Mouse (Mus musculus): Measurements from ENCODE around the gene Ikzf4. TPM values are rescaled to one million over a fixed set of nuclear protein-coding genes. Genes with fewer than 3 reads are reported as not detected.
A peak's percentile ranks its signal among the peaks of the same experiment; 100 is the strongest.

The Ikzf4 gene
- total RNA-seq (2021) = 10 to 100 TPM; 14.8 to 15.5 TPM

DNA sequence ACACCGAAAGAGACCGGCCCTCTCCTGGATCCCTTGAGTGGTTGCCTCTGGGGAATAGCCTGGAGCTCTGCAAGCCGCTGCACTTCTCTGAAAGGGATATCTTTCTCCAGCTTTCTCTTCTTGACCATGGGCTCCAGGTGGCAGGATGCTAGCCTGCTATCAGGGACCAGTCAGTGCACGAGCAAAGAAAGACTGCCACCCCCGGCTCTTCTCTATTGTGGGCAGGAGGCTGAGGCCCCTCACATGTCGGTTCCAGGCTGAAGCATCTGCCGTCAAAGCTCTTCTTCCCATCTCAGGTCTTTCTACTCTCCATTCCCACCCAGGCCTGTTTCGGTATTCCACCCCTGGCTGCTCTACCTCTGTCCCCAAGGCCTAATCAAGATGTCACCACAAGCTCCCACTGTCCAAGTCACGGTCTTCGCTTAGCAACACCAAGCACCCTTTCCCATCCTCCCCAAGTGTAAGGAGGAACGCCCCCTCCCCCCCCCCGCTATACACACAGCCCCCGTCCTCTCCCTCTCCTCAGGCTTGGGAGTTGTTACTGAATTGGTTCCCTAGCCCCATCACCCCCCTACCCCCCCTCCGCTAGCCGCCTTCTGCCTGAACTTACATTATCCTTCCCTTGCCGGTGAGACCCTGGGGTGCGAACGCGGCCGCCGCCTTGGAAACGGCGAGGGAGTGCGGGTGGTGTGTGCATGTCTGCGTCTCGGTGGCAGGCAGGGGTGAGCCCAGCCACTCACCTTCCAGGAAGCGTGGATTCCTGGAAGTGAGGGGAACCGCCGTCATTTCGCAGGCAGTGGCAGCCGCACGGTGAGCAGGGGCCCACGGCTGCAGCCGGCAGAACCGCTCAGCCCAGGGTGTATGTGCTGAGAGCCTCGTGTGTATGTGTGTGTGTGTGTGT lies at the start of gene Ikzf4:
Ikzf4 (minus strand) TSS at position 881 of the 901 bp plus-strand sequence.
- DNase-seq = peak; percentile 45 to 46

DNA sequence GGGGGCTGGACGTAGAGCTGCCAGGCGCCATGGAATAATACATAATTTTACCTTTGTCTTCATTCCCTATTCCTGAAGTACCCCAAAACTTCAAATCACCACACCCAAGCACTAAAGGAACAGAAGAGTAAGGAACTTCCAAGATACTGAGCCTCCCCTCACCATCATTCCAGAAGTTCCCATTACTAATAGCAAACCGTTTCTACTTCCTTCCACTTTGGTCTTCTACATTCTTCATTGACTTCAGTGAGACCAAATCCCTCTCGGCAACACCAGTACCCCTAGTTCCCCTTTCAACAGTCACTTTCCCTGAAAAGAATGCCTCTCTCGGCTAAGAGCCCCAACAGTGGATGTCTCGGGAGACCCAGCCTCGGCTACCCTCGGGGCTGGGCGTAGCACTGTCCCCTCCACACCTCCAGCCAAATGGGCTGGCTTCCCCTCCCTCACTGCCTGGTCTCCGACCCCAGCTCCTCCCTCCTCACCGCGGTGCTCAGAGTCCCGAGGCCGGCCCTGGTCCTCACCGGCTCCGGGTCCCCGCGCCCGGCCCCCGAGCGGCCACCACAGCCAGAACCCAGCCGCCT lies 49.7 kb upstream of the Ikzf4 start:
- DNase-seq = no peak

DNA sequence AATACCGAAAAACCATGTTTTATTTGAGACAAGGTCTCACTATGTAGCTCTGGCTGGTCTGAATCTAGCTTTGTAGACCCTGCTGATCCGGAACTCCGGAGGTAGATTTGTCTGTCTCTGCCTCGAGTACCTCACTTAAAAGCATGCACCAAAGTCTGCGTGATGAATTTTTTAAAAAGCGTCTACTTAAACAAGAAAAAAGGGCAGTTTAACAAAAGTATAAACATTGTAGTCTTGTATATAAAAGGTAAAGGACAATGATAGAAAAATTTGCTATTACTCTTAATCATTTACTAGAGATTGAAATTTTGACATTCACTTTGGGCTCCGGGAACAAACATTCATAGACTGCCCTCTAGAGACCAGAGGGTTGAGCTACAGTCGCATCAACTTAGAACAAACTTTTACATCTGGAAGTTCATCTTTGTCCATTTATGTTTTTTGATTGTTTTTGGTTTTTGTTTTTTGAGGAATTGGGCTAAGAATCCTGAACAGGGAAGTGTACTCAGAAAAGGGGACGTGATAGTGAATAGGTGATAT lies 28.7 kb upstream of the Ikzf4 start:
- no peak for DNase-seq

DNA sequence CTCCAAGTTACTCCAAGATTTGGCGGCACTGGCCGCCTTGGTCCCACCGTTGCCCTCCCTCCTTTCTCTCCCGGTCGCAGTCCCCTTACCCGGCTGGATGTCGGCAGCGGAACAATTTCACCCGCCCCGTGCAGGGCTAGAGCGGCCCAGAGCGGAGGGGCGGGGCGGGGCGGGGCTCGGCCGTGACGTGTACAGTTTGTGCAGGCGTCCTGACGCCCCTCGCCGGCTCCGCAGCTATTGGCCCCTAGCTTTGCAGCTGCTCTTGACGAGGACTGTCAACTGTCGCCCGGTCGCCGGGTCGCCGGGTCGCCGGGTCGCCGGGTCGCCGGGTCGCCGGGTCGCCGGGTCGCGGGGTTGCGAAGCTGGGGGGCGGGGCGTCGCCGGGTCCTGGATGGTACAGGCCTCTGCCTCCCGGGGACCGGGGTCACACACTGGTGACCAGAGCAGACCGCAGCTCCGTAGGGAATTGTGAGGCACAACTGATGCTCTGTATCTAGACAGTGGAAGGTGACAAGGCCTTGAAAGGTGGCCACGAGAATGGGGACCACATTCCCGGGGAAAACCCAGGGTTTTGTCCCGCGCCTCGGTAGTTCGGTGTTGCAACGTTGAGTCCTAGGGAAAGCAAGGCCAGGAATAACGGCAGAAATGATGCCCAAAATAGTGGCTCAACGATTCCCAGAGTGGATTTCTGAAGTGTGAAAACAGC lies 28.1 kb upstream of the Ikzf4 start, which contains the start of gene Suox:
Suox (minus strand) TSS at position 311 of the 706 bp plus-strand sequence.
- DNase-seq = peak; percentile 78

DNA sequence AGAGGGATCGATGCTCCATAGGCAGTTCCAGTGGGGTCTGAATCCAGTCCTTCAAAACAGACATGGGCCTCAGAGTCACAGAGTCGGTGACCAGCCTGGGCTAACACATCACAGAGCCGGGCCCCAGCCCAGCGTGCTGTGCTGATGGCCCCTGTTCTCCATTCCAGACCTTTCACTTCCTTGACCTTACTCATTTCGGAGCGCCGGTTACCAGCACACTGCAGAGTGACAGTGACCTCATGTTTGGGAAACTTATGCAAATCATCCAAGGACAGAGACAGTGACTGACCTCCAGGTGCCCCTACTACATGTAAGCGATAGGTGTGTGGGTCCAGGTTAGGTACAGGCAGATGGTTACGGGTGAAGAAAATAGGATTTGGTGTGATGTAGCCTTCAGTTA lies 25.4 kb upstream of the Ikzf4 start:
- DNase-seq = no peak

DNA sequence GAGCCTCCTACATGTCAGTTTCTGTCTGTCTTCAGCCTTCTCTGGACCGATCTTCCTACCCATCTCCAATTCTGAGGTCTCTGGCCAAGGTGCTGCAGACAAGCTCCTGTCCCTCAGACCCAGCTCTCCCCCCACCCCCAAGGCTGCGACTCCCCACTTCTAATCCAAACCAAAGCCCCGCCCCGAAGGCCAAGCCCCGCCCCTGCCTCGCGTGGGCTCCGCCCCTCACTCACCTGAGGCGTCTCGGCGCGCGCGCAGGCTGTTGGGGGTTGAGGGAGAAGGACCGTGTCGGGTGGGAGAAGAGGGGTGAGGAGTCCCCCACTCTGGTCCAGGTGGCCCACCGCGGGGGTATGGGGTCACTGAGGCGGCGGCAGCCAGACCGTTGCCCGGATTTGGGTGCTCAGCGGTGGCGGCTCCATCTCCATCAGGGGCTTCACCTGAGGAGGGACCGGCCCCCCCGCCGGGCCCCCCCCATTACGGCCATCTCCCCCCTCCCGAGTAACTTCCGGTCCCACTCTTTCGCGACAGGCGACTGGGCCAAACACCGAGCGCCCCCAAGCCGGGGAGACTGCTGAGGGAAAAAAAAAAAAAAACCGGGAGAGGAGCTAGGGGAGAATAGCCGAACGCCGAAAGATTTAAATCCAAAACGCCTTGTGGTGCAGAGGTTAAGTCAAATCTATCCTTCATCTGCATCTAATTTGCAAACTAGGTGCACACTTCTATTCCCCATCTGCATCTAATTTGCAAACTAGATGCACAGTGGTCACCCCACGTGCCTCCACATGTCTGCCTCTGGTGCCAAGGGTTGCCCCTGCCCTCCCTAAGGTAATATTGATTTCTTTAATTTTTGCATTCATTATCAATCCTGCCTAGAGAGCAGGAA lies 23.2 kb upstream of the Ikzf4 start:
- DNase-seq = peak; percentile 64 to 65

DNA sequence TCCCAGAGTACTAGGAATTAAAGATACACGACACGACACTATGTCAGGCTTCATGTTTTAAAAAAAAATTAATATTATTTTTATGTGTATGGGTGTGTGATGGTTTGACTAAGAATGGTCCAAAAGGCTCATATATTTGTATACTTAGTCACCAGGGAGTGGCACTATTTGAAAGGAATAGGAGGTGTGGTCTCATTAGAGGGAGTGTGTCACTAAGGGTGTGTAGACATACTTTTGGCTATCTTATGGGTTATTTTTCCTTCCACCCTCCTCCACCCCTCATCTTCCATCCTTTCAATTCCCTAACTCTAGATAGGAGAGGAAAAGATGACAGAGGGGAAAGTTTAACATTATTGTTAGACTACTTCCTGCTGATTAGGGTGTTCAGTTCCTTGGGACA lies 20.0 kb upstream of the Ikzf4 start:
- DNase-seq = no peak

DNA sequence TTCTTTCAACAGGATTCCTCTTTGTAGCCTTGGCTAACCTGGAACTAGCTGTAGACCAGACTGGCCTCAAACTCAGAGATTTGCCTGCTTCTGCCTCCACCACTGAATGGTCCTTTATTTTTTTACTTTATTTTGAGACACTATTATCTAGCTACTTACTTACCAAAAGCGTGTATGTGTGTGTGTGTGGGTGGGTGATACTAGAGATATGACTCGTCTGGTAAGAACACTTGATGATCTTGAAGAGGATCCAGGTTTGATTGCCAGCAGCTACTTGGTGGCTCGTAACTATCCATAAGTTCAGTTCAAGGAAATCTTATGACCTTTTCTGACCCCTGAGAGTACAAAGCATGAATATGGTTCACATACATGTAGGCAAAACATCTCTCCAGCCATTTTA lies 19.5 kb upstream of the Ikzf4 start:
- no peak for DNase-seq

DNA sequence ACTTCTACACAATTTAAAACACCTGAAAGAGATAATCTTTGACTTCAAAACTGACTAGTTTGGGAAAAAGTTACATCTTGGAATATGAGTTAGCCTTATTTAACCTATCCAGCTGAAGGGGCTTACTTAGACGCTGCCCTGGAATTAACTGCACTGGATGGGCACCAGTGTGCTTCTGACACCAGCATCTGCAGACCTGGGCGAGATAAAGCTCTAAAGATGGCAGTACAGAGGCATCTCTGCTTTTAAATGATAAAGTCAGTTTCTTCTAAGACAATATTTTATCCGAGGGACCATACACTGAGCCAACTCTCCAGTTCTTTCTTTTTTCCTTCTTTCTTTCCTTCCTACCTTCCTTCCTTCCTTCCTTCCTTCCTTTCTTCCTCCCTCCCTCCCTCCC lies 19.0 kb upstream of the Ikzf4 start:
- DNase-seq = no peak

DNA sequence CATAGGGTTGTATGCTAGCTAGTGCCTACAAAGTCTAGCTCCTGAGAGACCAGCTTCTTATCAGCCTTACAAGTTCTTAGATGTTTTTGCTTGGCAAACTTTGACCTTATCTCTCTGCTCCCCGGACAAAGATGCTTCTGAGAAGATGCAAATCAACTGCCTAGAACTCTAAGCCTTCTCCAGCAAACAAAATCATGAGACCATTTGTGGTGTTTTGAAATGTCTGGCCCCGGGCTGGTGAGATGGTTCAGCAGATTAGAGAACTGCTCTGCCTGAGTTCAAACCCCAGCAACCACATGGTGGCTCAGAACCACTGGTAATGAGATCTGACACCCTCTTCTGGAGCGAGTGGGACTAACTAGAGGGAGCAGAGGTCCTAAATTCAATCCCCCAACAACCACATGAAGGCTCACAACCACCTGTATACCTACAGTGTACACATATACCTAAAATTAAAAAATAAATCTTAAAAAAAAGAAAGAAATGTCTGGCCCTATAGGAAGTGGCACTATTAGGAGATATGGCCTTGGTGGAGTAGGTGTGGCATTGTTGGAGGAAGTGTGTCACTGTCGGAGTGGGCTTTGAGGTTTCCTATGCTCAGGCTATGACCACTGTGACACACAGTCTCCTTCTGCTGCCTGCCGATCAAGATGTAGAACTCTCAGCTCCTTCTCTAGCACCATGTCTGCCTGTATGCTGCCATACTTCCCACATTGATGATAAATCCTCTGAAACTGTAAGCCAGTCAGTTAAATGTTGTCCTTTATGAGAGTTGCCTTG lies 17.8 kb upstream of the Ikzf4 start:
- no peak for DNase-seq

DNA sequence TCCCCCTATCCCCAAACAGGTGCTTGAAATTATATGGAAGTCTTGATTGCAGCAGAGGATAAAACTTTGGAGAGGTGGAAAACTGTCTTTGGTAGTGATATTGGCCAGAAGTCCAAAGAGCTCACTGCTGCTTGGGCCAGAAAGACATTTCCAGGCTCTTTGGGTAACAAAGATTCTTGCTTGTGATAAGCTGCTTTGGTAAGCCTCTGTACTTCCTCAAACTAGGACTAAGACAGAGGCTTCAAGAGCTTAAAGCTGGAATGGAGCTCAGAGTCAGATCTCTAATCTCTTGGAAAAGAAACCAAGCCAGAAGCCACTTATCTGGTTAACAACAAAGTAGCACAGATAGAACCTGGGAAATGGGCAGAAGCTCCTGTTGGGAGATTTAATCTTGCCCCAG lies 16.7 kb upstream of the Ikzf4 start:
- DNase-seq = no peak

DNA sequence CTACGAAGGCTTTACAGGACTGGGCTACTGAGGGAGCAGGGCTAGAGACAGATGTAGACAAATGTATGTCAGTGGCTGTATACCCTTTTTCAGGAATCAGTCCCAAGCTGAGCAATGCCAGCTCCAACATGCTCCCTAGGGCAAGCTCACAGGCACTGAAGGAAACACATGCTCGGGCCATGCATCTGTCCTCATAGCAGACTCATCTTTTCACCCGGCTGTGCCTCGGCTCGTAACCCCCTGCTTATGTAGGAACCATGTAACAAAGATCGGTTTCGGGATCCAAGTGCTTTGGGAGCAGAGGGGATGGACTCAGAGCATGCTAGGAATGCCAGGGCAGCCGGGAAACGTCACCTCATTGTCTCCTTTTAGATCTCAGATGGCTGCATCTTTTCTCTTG lies 13.7 kb upstream of the Ikzf4 start:
- DNase-seq = no peak

DNA sequence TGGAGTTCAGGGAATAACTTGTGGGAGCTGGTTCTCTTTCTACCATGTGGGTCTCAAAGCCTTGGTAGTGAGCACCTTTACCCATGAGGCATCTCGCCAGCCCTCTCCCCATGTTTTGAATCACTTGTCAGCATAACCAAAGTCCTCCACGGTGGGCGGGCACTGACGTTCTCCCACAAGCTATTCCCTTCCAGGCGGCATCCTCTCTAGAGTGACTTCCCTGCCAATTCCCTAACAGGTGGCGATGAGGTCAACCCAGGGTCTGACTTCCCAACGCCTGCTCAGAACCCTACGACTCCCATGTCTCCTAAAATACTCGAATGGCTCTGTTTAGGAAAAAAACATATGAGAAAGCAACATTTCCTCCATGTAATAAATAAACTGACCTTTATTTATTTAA lies 12.1 kb upstream of the Ikzf4 start:
- no peak for DNase-seq

DNA sequence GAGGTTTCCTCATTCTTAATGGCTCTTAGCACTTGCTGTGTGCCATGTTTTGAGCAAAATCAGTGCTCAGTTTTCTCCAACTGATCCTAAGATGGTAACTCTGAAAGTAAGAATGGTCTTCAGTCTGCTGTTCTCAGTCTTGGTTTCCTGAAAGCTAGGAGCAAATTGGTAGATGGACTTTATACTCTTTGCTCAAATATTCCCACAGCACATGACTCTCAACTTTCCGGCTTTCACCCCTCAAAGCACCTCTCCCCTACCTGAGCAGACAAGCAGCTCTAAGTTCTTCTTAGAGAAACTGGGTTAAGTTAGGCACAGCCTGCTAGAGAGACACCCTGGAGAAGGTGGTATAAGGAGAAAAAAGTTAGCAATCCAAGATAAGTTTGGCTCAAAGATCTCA lies 10.9 kb upstream of the Ikzf4 start:
- DNase-seq = no peak

DNA sequence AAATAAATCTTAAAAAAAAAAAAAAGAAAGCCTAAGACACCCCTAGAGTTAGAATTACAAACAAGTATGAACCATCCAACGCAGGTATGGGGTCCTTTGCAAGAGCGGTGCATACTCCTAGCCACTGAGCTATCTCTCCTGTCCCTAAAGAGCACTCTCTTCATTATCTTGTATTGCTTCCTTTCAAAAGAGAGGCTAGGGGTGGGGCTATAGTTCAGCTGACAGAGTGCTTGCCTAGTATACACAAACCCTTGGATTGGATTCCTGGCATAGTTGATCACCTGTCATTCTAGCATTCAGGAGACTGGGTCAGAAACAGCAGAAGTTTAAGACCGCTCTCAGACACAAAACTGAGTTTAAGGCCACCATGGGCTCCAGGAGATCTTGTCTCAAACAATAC lies 9.5 kb upstream of the Ikzf4 start:
- no peak for DNase-seq

DNA sequence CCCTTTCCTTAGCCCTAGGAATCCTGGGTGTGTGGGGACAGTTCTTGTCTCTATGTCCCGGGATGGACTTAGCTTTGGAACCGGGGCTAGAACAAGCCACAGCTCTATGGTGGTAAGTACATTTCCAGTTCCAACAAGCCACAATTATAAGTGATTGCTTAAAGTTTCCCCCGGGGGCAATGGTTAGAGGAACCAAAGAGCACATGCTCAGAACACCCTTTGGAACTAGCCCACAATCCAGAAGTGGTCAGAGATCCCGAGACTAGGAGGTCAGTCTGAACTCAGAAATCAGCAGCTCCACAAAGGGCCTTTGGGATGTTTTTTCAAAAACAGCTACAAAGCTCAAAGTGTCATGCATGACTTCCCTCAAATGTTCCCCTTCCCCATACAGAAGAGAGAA lies 8.1 kb upstream of the Ikzf4 start:
- no peak for DNase-seq

DNA sequence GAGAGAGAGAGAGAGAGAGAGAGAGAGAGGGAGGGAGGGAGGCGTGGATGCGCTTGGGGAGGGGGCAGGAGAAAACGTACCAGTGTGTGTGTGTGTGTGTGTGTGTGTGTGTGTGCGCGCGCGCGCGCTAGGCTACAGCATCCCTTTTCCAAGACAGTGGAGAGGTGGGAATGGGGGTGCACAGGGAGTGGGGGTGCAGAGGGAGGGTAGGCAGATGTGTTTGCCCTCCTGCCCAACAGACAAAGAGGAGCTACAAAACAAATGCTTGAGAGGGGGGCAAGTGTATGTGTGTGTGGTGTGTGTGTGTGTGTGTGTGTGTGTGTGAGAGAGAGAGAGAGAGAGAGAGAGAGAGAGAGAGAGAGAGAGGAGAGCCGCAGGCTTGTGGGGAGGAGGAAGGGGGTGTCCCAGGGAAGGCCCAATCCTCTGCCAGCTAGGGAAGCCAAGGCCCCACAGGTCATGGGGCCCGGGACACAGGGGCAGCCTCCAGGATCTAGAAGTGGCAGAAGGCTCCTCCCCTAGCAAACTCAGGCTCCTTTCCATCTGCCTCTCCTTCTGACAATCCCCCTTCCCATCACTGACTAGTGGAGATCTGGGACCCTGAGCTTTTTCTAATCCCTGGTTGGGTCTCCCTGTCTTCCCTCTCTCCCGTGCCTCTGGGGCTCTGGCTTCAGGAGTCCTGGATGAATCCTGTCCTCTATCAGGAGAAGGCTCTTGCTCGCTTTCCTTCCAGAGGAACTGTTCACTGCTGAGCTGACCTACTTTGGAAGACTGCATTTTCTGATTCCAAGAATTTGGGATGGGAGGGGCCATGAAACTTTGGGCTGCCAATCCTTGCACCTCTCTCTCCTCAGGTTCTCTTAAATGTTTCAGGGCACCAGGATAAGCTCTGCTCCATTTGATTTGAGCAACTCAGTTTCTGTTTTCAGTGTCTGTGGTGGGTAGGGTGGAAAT lies 623 bp upstream of the Ikzf4 start:
- DNase-seq = peak in 1 of 2 experiments; percentile 21

DNA sequence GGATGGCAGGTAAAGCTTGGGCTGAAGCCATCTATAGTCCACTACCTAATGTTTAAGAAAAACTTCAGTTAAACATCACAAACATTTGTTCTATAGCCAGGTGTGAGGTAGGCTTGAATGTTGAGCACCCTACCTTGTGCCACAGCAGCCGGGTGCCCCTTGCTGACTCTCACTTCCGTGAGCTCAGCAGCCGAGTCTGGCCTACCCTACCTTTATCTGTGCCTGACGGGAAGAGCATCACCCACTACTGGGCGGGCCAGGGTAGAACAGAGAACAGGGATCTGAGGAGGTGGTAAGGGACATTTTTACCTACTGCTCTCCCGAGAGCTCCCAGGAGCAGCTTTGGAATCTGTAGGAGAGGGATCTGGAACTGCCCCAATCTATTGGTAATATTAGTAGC lies 3.0 kb downstream of the Ikzf4 start:
- no peak for DNase-seq

DNA sequence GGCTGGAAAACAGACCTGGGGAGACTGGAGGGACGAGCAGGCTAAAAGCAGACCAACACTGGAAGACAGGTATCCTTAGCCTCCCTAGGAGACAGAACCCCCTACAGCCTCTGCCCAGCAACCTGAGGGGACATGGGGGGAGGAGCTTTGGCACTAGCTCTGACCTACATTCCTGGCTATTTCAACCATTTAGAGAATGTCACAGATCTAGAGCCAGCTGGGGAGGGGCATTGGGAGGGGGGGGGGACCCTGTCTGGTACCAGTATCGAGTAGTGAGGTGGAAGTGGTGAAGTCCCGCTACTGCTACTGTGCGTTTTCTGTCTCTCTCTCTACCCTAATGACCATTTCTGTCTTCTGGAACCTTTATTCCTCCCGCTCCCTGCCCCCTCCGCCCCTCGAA lies 3.9 kb downstream of the Ikzf4 start:
- DNase-seq = no peak

DNA sequence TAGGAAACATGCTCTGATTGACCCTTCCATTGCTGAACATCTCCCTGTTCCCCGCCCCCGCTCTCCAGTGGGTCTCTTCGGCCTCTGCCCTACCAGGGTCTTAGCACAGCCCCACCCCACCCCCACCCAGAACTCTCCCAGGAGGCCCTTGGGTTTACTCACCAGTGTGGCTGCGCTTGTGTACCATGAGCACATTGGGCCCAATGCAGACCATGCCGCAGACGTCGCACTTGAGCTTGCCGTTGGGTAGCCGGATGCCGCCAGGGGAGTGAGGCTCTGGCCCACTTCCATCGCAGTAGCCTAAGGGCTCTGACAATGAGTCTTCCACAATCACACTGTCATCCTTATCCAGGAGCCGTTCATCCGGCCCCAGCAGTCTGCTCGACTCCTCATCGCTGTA lies 4.9 kb downstream of the Ikzf4 start:
- no peak for DNase-seq
